Mouse (Mus musculus) embryonic fibroblast, embryonic 13.5 days (primary cell): Measurements from ENCODE around the gene Scd4.

Experiments used
- CTCF ChIP-seq: IDR thresholded peaks from 2 replicates; pipeline ENCODE4 v1.5.1; 2011; ENCODE audit warnings: mild to moderate bottlenecking, control low read depth, low read length, moderate library complexity, borderline replicate concordance; ENCODE audit not compliant: insufficient read depth
- POLR2A ChIP-seq: IDR thresholded peaks from 2 replicates; pipeline ENCODE4 v1.6.1; 2011; ENCODE audit warnings: low read depth, mild to moderate bottlenecking, control low read depth, low read length, moderate library complexity

- TF ChIP-seq CTCF: no peak
- TF ChIP-seq POLR2A: no peak
These were observed 21.4 kb upstream of the Scd4 start for GRCm38 (mm10) chr19:44311306-44312006.
